Mouse (Mus musculus) kidney, adult 8-10 months (tissue): ENCODE data around the gene Olfr152.

Experiments
- DNase-seq, 2 experiments: peaks; one replicate each; pipeline ENCODE4 v3.0.0; 2022

Olfr152 gene

DNA sequence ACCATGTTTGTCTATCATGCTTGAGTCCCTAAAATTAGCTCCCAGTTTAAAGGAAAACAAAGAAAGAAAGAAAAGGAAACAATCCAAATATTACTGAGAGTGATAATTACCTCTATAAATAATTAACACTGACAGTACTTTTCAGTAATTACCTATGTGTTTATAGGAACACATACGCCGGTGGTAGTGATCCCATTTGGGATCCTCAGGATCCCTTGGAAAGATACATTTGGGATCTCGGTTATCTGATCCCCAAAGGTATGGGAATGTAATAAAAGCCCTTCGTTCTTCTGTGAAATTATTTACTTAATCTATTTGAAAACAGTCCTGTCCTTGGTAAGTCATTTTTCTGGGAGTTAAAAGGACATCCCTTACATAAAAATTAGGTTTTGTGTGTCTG is at the start of gene Olfr152:
TSS of gene Olfr152 (plus strand) at position 301 of the 400 bp plus-strand sequence.
- DNase-seq = no peak

DNA sequence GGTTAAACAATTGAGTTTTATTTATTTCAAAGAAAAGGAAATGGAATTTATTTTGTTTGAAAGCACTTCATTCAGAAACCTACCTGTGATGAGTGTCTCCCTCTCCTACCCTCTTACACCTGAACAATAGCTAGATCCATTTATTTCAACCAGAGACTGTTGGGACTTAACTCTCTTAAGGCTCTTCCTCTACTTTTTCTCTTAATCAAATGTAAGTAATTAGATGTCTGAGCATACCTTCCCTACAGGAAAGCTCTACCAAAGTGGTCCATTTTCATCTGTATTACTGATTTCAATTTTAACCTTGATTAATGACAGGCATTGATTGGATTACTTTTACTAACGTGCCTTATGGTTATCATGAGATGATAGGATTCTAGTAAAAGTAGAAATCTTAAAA is 39.4 kb upstream of the Olfr152 start, which contains the start of gene Olfr1138:
TSS of gene Olfr1138 (minus strand) at position 101 of the 400 bp plus-strand sequence.
- DNase-seq = no peak

DNA sequence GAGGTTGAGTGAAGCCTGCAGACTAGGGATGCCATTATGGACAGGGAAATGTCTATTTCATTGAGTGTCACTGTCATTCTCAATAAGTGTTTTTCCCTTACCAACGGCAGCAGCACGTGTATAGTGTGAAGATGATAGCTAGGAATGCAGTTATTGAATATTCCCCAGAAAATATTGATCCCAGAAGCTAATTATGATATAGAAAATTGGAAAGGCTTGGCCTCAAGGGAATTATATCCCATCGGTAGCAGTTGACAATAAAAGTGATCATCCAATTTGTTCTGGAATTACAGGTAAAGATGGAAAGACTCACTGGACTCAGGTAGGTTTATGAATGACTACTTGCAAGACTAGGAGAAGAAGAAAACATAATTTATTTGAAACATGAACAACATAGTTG is 35.8 kb upstream of the Olfr152 start, which contains the start of gene Olfr1140:
TSS of gene Olfr1140 (plus strand) at position 301 of the 400 bp plus-strand sequence.
- DNase-seq = no peak

DNA sequence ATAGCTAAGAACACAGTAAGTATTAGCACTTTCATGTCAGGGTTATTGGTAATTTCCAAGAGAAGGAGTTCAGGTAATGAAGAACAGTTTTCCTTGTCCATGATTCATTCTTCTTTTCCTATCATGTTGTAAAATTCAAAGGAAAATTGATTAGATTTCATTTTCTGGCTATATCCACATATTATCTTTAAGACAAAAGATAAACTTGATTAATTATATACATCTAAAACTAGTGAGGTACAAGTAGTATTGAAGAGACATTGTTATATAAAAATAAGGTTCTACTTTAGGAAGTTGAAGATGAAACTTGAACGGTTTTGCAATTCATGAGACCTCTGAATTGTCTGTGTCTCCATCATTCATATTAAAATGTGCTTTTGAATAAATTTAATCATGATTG is 25.4 kb upstream of the Olfr152 start, which contains the start of gene Olfr1141:
TSS of gene Olfr1141 (minus strand) at position 101 of the 400 bp plus-strand sequence.
- DNase-seq = no peak

DNA sequence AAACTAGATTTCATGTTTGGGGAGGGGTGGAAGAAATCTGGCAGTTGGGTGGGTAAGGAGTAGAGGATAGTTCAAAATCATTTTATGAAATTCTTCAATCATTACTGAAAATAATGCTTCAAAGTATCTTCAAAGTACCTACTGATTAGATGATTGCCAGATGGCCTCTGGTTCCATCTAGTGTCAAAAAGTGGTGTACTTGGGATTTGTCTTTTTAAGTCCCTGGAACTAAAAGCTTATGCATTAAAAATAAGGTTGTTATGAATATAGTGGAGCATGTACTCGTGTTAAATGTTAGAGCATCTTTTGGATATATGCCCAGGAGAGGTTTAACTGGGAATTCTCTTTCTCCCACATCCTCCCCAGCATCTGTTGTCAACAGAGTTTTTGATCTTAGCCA is 3.1 kb upstream of the Olfr152 start:
- DNase-seq = no peak

DNA sequence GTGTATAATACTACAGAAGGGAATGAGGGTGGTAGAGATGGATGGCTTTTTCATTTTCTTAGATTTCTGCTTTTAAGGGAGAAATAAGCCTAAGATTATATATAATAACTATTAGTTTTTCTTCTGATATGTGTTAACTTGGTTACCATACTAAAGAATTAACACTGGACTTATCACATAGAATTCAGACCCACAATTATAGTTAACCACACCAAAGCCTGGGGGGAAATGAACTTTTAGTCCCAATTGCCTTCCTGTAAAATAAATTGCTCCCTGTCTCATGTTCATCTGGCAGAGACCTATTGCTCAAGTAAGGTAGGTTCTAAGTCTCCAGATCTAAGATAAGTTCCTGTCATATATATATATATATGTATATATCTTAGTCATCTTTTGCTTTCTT is 21.0 kb downstream of the Olfr152 start, which contains the start of gene Olfr1143:
TSS of gene Olfr1143 (plus strand) at position 301 of the 400 bp plus-strand sequence.
- DNase-seq = no peak

DNA sequence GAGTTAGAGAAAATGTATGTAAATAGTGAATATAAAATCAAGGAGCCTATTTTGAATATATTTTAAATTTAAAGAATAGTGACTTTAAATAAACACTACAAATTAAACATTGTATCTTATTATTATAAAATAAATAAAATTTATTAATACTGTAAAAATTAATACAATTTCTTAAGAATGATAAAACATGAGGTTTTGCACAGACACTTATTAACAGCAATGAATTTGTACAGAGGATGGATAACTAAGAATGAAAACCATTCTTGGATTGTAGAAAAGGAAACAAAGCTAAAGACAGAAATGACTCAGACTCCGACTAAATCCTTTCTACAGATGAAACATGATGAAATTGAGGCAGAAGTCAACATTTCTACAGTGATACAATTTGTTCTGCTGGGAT is 30.2 kb downstream of the Olfr152 start, which contains the start of gene Olfr1145:
TSS of gene Olfr1145 (plus strand) at position 301 of the 400 bp plus-strand sequence.
- no peak for DNase-seq

DNA sequence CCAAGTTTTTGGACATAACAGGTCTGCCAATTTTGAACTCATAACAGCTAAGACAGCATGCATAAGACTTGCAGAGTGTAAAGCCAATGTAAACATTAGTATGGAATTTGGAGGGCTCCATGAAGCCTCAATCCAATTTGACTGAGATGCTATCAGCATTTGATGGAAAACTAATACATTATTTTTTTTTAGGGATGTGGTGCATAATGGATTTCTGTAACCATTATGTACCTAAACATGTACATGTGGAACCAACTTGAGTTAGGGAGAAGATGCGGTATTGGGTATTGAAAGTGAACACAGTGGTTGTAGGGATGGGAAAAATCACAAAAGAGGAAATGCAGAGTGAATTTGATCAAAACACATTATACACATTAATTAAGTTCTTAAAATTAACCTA is 51.0 kb downstream of the Olfr152 start, which contains the start of gene Olfr1148:
TSS of gene Olfr1148 (plus strand) at position 301 of the 400 bp plus-strand sequence.
- no peak for DNase-seq
